Comparison of ENCODE assay signal across 25 mouse cellular contexts in genomic region chr7:139587919-139588318, GRCm38 (mm10). TPM values are rescaled to one million over a fixed set of nuclear protein-coding genes. Genes with fewer than 3 reads are reported as not detected.
A peak's percentile ranks its signal among the peaks of the same experiment; 100 is the strongest.
DNase-seq lines count a peak whose midpoint lies in the region; ATAC-seq and TF ChIP-seq lines count a peak whose summit lies in the region.
"Had no signal": no experiment of that assay in that cellular context is flagged by ENCODE, and none has a peak within 500 bp of the region (broad histone marks: within the 10 kb centered on the region; RNA-seq: fewer than 3 reads in every experiment).

No protein-coding gene starts in this region.

- peak; percentile 36 for DNase-seq in embryo, embryonic 10.5 days (ENCODE audit: low spot score)
- no peak for DNase-seq in embryo, embryonic 10 days (ENCODE audit: low spot score)
- peak; percentile 47 for DNase-seq in hindbrain, embryonic 11.5 days (ENCODE audit: low spot score)
- no peak for DNase-seq in hindbrain, postnatal 0 days (ENCODE audit: low spot score)
- peak; percentile 59 for DNase-seq in neural tube, embryonic 11.5 days (ENCODE audit: low spot score)
- DNase-seq in neural tube, embryonic 10.5 days (ENCODE audit: extremely low spot score, low spot score), result no peak
- DNase-seq in retina, embryonic 14.5 days (ENCODE audit: low spot score), result peak; percentile 63
- no peak for DNase-seq in ovary, postnatal 10 days (ENCODE audit: low spot score)
- DNase-seq: cerebellum, adult 18-20 months; cerebellum, postnatal 14 days; kidney, adult 8-10 months; kidney, postnatal 25 days; lung, adult 18-20 months; lung, postnatal 10 days; thymus, adult 18-20 months; thymus, postnatal 36 days had no signal

- H3K9ac ChIP-seq in hindbrain, embryonic 11.5 days (ENCODE audit: low read depth, low read length), result no peak overlapping the region
- no peak overlapping the region for H3K9ac ChIP-seq in hindbrain, postnatal 0 days (replicated peaks; ENCODE audit: low read length)
- no peak overlapping the region for H3K9ac ChIP-seq in neural tube, embryonic 11.5 days (ENCODE audit: low read length)
- H3K9ac ChIP-seq: limb, embryonic 13.5 days; liver, embryonic 12.5 days; midbrain, embryonic 13.5 days had no signal

- 33% methylated on average over 7 of the region's 7 CpGs for WGBS in hindbrain, embryonic 11.5 days
- WGBS in hindbrain, postnatal 0 days, result 31% methylated on average over 7 of the region's 7 CpGs
- 5% methylated on average over 7 of the region's 7 CpGs for WGBS in neural tube, embryonic 11.5 days

- no peaks in the 10 kb centered on the region for H3K9me3 ChIP-seq in hindbrain, embryonic 11.5 days (ENCODE audit: control insufficient read depth, low read length)
- no peaks in the 10 kb centered on the region for H3K9me3 ChIP-seq in hindbrain, postnatal 0 days (ENCODE audit: low read length)
- H3K9me3 ChIP-seq in neural tube, embryonic 11.5 days (ENCODE audit: control insufficient read depth, low read length), result no peaks in the 10 kb centered on the region
- H3K9me3 ChIP-seq: limb, embryonic 13.5 days; liver, embryonic 12.5 days; midbrain, embryonic 13.5 days had no signal

- no peak for TF ChIP-seq CTCF in hindbrain, postnatal 0 days (IDR thresholded peaks at IDR 0.05; ENCODE audit: low read depth)

- no peak overlapping the region for H3K27ac ChIP-seq in hindbrain, embryonic 11.5 days (ENCODE audit: low read depth, low read length)
- H3K27ac ChIP-seq in hindbrain, postnatal 0 days, result no peak overlapping the region
- no peak overlapping the region for H3K27ac ChIP-seq in neural tube, embryonic 11.5 days (ENCODE audit: low read depth, low read length)
- H3K27ac ChIP-seq: layer of hippocampus, adult 2 months; limb, embryonic 13.5 days; liver, embryonic 12.5 days; midbrain, embryonic 13.5 days had no signal

- peaks cover 7% of the 10 kb centered on the region; the same call in 1 of the 2 replicates for H3K4me1 ChIP-seq in hindbrain, embryonic 11.5 days (replicated peaks; ENCODE audit: control insufficient read depth, insufficient read depth, low read length)
- no peaks in the 10 kb centered on the region for H3K4me1 ChIP-seq in hindbrain, postnatal 0 days (ENCODE audit: insufficient read depth, low read length)
- no peaks in the 10 kb centered on the region for H3K4me1 ChIP-seq in neural tube, embryonic 11.5 days (ENCODE audit: control insufficient read depth, insufficient read depth, low read length)
- H3K4me1 ChIP-seq: liver, embryonic 12.5 days had no signal

- peaks cover 62% of the 10 kb centered on the region for H3K27me3 ChIP-seq in hindbrain, embryonic 11.5 days (ENCODE audit: control insufficient read depth, insufficient read depth, low read length)
- H3K27me3 ChIP-seq in hindbrain, postnatal 0 days (ENCODE audit: insufficient read depth, low read length), result peaks cover 39% of the 10 kb centered on the region
- H3K27me3 ChIP-seq in neural tube, embryonic 11.5 days (ENCODE audit: control insufficient read depth, insufficient read depth, low read length), result peaks cover 66% of the 10 kb centered on the region

- no peaks in the 10 kb centered on the region for H3K36me3 ChIP-seq in hindbrain, embryonic 11.5 days (ENCODE audit: control insufficient read depth, insufficient read depth, low read length)
- H3K36me3 ChIP-seq in hindbrain, postnatal 0 days (ENCODE audit: insufficient read depth, low read length), result no peaks in the 10 kb centered on the region
- H3K36me3 ChIP-seq in neural tube, embryonic 11.5 days (ENCODE audit: control insufficient read depth, insufficient read depth, low read length), result no peaks in the 10 kb centered on the region
- H3K36me3 ChIP-seq: limb, embryonic 13.5 days; liver, embryonic 12.5 days; midbrain, embryonic 13.5 days had no signal

- no peak overlapping the region for H3K4me3 ChIP-seq in hindbrain, embryonic 11.5 days (ENCODE audit: low read depth, low read length)
- H3K4me3 ChIP-seq in hindbrain, postnatal 0 days (ENCODE audit: low read length), result no peak overlapping the region
- H3K4me3 ChIP-seq in neural tube, embryonic 11.5 days (ENCODE audit: low read depth, low read length), result no peak overlapping the region
- H3K4me3 ChIP-seq: layer of hippocampus, adult 2 months; limb, embryonic 13.5 days; liver, embryonic 12.5 days; midbrain, embryonic 13.5 days had no signal

- no peak overlapping the region for H3K4me2 ChIP-seq in hindbrain, embryonic 11.5 days (replicated peaks; ENCODE audit: low read depth, low read length)
- no peak overlapping the region for H3K4me2 ChIP-seq in hindbrain, postnatal 0 days (ENCODE audit: low read depth, low read length)
- no peak overlapping the region for H3K4me2 ChIP-seq in neural tube, embryonic 11.5 days (ENCODE audit: low read depth)
- H3K4me2 ChIP-seq: limb, embryonic 13.5 days; liver, embryonic 12.5 days; midbrain, embryonic 13.5 days had no signal

- 0 out of 2 replicates have a peak, but pooled peaks have one; percentile 15 for ATAC-seq in hindbrain, embryonic 11.5 days (ENCODE audit: low FRiP score)
- no peak for ATAC-seq in hindbrain, postnatal 0 days
- no peak for ATAC-seq in neural tube, embryonic 11.5 days (ENCODE audit: insufficient read depth, low FRiP score, low TSS enrichment)
- ATAC-seq: forebrain, embryonic 14.5 days; liver, embryonic 12.5 days; midbrain, embryonic 13.5 days had no signal

RNA-seq across cellular contexts. Expression of gene Nkx6-2, which starts 5.3 kb away (rescaled TPM):
- polyA plus RNA-seq in hindbrain, embryonic 11.5 days (2014; fragmentation: Nextera tagmentation; extraction: Ambion mirVana), result 21.1 and 21.5 TPM in 2 replicates
- 18.8 and 23.2 TPM in 2 replicates for total RNA-seq in hindbrain, postnatal 0 days (2014; rRNA removed)
- 17.4 and 20.0 TPM in 2 replicates for polyA plus RNA-seq in hindbrain, postnatal 0 days (2015; fragmentation: Nextera tagmentation; extraction: Ambion mirVana)
- 6.1 and 7.1 TPM in 2 replicates for polyA plus RNA-seq in neural tube, embryonic 11.5 days (2014; fragmentation: Nextera tagmentation; extraction: Ambion mirVana)
- total RNA-seq: adrenal gland, postnatal 4 days; gastrocnemius, adult 8-10 months; hematopoietic stem cell, adult 5-6 weeks had no signal
- polyA plus RNA-seq: gonadal fat pad, adult 2 months had no signal

Comparison
In these comparisons a context has a peak if more than half of its experiments do, and no peak if none do; other contexts are left out.
1. DNase-seq: peak in embryo, embryonic 10.5 days (single experiment), hindbrain, embryonic 11.5 days (single experiment), neural tube, embryonic 11.5 days (single experiment) and retina, embryonic 14.5 days (single experiment); none in embryo, embryonic 10 days (single experiment), hindbrain, postnatal 0 days (single experiment), neural tube, embryonic 10.5 days (single experiment) and ovary, postnatal 10 days (single experiment).